Mouse (Mus musculus) heart, postnatal 0 days (tissue): ENCODE measurements around the gene Rasl11b.

ENCODE experiments used
- CTCF ChIP-seq: IDR thresholded peaks from 2 replicates; pipeline ENCODE4 v1.5.1; 2016; ENCODE audit warnings: antibody characterized with exemption, control low read depth, low read depth
- EP300 ChIP-seq: IDR thresholded peaks from 2 replicates; pipeline ENCODE4 v1.6.1; 2016; ENCODE audit warnings: antibody characterized with exemption, low read depth

DNA sequence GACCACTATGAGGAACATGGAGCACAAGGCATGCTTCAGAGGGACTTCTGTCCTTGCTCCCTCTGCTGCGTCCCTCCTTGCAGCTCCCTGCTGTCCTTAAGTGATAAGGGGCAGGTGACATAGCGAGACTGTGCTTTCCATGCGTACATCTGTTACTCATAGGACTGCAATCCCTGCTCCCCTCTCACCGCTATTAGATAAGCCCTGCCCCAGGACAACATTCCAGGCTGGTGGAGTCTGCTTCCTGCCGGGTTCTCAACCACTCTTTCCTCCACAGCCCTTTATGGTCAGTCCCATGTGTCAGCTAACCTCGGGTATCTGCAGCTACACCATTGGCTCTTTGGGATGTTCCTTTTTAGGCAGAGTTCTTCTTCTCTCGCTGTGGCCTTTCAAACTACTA is 13.4 kb downstream of the Rasl11b start:
- TF ChIP-seq CTCF (no peak), EP300 (no peak)
